In the genomic region with DNA sequence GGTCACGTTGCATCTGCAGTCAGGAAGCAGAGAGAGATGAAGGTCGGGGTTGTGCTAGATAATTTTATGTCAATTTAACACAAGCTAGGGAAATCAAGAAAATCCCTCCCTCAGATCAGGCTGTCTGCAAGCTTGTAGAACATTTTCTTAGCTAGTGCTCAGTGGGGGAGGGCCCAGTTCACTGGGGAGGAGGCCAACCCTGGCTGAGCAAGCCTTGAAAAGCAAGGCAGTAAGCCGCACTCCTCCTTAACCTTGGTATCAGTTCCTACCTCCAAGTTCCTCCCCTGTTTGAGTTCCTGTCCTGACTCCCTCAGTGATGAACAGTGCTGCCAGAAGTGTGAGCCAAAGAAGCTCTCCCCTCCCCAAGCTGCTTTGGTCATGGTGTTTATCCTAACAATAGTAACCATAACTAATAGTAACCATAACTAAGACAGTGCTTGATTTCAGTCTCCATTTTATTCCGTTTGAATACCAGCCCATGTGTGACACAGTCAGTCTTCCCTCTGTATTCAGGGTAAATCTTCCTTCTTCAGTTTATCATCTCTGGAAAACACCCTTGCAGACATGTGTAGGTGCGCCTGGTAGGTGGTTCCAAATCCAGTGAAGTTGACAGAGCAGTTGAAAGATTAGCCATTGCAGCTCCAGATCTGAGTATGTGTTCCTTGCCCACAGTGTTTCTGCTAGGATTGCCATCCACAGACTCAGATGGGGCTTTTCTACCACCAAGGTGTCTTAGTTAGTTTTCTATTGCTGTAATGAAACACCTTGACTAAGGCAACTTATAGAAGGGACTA, we compare ENCODE assay signal across 23 mouse cellular contexts. TPM values are rescaled to one million over a fixed set of nuclear protein-coding genes. Genes with fewer than 3 reads are reported as not detected.
DNase-seq lines count a peak whose midpoint lies in the region; ATAC-seq lines count a peak whose summit lies in the region.
"Had no signal": no experiment of that assay in that cellular context is flagged by ENCODE, and none has a peak within 500 bp of the region (broad histone marks: within the 10 kb centered on the region; RNA-seq: fewer than 3 reads in every experiment).

No protein-coding gene starts in this region.

- ATAC-seq in frontal cortex, adult (ENCODE audit: low TSS enrichment), result peak; percentile 73
- ATAC-seq in monocyte, adult 5-6 weeks (replicated peaks; ENCODE audit: insufficient number of reproducible peaks, low FRiP score, low TSS enrichment, poor library complexity, severe bottlenecking), result 0 out of 2 replicates have a peak, but pooled peaks have one; percentile 51
- ATAC-seq in hindbrain, embryonic 12.5 days (ENCODE audit: low FRiP score), result no peak
- ATAC-seq: forebrain, embryonic 13.5 days; forebrain, embryonic 16.5 days had no signal

- peaks cover 4% of the 10 kb centered on the region; the same call in 1 of the 2 replicates for H3K4me1 ChIP-seq in hindbrain, embryonic 12.5 days
- H3K4me1 ChIP-seq: heart, embryonic 10.5 days; hindbrain, embryonic 15.5 days had no signal

- no peak overlapping the region for H3K9ac ChIP-seq in hindbrain, embryonic 12.5 days
- H3K9ac ChIP-seq: forebrain, embryonic 13.5 days; heart, embryonic 13.5 days; hindbrain, embryonic 15.5 days had no signal

- no peaks in the 10 kb centered on the region for H3K36me3 ChIP-seq in hindbrain, embryonic 12.5 days
- H3K36me3 ChIP-seq: forebrain, embryonic 10.5 days; G1E; heart, embryonic 10.5 days; heart, embryonic 13.5 days; hindbrain, embryonic 15.5 days had no signal

- H3K9me3 ChIP-seq in hindbrain, embryonic 12.5 days (replicated peaks), result no peaks in the 10 kb centered on the region
- H3K9me3 ChIP-seq: forebrain, embryonic 10.5 days; forebrain, embryonic 13.5 days; G1E; heart, embryonic 10.5 days; heart, embryonic 13.5 days; hindbrain, embryonic 15.5 days had no signal

- no peak for DNase-seq in frontal cortex, postnatal 10 days (ENCODE audit: low spot score in 2 of 2)
- DNase-seq in brain, adult 2 months (ENCODE audit: low read depth, low spot score), result peak; percentile 61
- DNase-seq in urinary bladder, postnatal 36 days (ENCODE audit: low spot score in 2 of 2), result no peak
- no peak for DNase-seq in spleen, adult 18-20 months
- DNase-seq: adrenal gland, adult 2 months; adrenal gland, postnatal 14 days; cerebellum, adult 11-12 months; cerebellum, adult 8-10 months; cerebellum, postnatal 14 days; gastrocnemius, postnatal 25 days; heart, adult 2 months; heart, postnatal 14 days; heart, postnatal 4 days had no signal

- H3K27ac ChIP-seq in hindbrain, embryonic 12.5 days, result no peak overlapping the region
- H3K27ac ChIP-seq: forebrain, embryonic 10.5 days; forebrain, embryonic 13.5 days; heart, adult 2 months; heart, embryonic 10.5 days; heart, embryonic 13.5 days; hindbrain, embryonic 15.5 days had no signal

- 86% methylated on average over 5 of the region's 5 CpGs for WGBS in hindbrain, embryonic 12.5 days

- no peak overlapping the region for H3K4me3 ChIP-seq in hindbrain, embryonic 12.5 days
- H3K4me3 ChIP-seq: forebrain, embryonic 10.5 days; forebrain, embryonic 13.5 days; heart, adult 2 months; heart, embryonic 10.5 days; heart, embryonic 13.5 days; hindbrain, embryonic 15.5 days had no signal

- H3K4me2 ChIP-seq in hindbrain, embryonic 12.5 days (replicated peaks), result no peak overlapping the region
- H3K4me2 ChIP-seq: forebrain, embryonic 13.5 days; heart, embryonic 13.5 days; hindbrain, embryonic 15.5 days had no signal

- H3K27me3 ChIP-seq in hindbrain, embryonic 12.5 days, result peaks cover 4% of the 10 kb centered on the region; the same call in 1 of the 2 replicates
- H3K27me3 ChIP-seq: forebrain, embryonic 13.5 days; hindbrain, embryonic 15.5 days had no signal

RNA-seq across cellular contexts. Expression of a gene that starts 7.3 kb away (rescaled TPM):
- total RNA-seq in monocyte, adult 5-6 weeks (2017), result 4.6 to 15.8 TPM (median 7.2 TPM) in 3 replicates
- 9.7 and 11.6 TPM in 2 replicates for polyA plus RNA-seq in hindbrain, embryonic 12.5 days (2016; fragmentation: Nextera tagmentation; extraction: Ambion mirVana)
- polyA plus RNA-seq: G1E had no signal

RNA-seq across cellular contexts. Expression of a gene that starts 11.1 kb away (rescaled TPM):
- 3.7 to 6.4 TPM (median 4.2 TPM) in 3 replicates for total RNA-seq in monocyte, adult 5-6 weeks (2017)
- 11.8 and 13.5 TPM in 2 replicates for polyA plus RNA-seq in hindbrain, embryonic 12.5 days (2016; fragmentation: Nextera tagmentation; extraction: Ambion mirVana)

RNA-seq across cellular contexts. Expression of a gene that starts 23.8 kb away (rescaled TPM):
- total RNA-seq in monocyte, adult 5-6 weeks (2017), result 43.3 to 59.7 TPM (median 44.3 TPM) in 3 replicates
- polyA plus RNA-seq in hindbrain, embryonic 12.5 days (2016; fragmentation: Nextera tagmentation; extraction: Ambion mirVana), result 53.6 and 55.2 TPM in 2 replicates

RNA-seq across cellular contexts. Expression of a gene that starts 49.7 kb away (rescaled TPM):
- 12.4 to 19.9 TPM (median 16.8 TPM) in 3 replicates for total RNA-seq in monocyte, adult 5-6 weeks (2017)
- polyA plus RNA-seq in hindbrain, embryonic 12.5 days (2016; fragmentation: Nextera tagmentation; extraction: Ambion mirVana), result 35.3 and 39.4 TPM in 2 replicates

RNA-seq across cellular contexts. Expression of a gene that starts 53.8 kb away (rescaled TPM):
- total RNA-seq in monocyte, adult 5-6 weeks (2017), result not detected in 3 replicates
- 81.4 and 83.5 TPM in 2 replicates for polyA plus RNA-seq in hindbrain, embryonic 12.5 days (2016; fragmentation: Nextera tagmentation; extraction: Ambion mirVana)
